Mouse (Mus musculus) heart, adult 2 months (tissue): ENCODE measurements around the gene Hemgn.

ENCODE experiments used
- CTCF ChIP-seq: fragments of 200-600 bp; IDR thresholded peaks from 2 replicates; pipeline ENCODE4 v1.8.1; 2022; ENCODE audit warnings: antibody characterized with exemption, mild to moderate bottlenecking, moderate library complexity
- POLR2A ChIP-seq: fragments of 200-500 bp; IDR thresholded peaks from 2 replicates; pipeline ENCODE4 v1.6.1; 2011; ENCODE audit warnings: mild to moderate bottlenecking, low read depth, low read length, control low read depth; ENCODE audit not compliant: insufficient read depth

DNA sequence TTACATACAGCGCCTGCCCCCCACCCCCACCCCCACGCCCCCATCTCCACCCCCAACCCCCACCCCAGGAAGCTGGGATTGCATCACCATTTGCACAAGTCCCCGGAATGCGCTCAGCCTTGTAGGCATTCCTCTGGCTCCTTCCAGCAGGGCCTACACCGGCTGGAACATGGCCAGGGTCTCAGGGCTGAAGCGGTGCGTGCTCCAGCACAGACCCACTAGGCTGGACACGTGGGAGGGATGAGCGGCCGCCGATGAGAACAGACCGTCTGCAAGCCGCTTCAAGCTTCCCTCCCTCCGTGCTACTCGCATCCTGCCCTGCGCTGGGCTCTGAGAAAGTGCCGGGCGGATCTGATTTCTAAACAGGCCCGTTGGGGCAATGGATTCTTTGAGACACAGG, 42.3 kb downstream of the Hemgn start:
- TF ChIP-seq POLR2A (no peak), CTCF (no peak)
